Mouse (Mus musculus) megakaryocyte progenitor cell, adult 5-6 weeks (primary cell): ENCODE results near the gene Nmnat2. TPM values are rescaled to one million over a fixed set of nuclear protein-coding genes. Genes with fewer than 3 reads are reported as not detected.

Experiments used
- ATAC-seq: replicated peaks from 2 replicates; pipeline ENCODE4 v1.8.0; 2016; ENCODE audit warnings: mild to moderate bottlenecking, moderate TSS enrichment, inconsistent platforms; ENCODE audit not compliant: poor library complexity
- total RNA-seq, 2 experiments: library from RNA; stranded (forward) in 1 of 2; stranded (reverse) in 1 of 2; fragments of 157-497, 149-512 nt in 1 of 2; fragments of 200-1000 nt in 1 of 2; gene quantifications; 2 replicates each; pipeline versions ENCODE4 v1.2.3 to v1.2.4; 2015 to 2017

Gene Nmnat2
- total RNA-seq, 2 experiments from 2014 or later = 0.20 to 0.21 TPM

- ATAC-seq = no peak
Measured at GRCm38 (mm10) chr1:153016465-153017163, 61.8 kb downstream of the Nmnat2 start.

DNA sequence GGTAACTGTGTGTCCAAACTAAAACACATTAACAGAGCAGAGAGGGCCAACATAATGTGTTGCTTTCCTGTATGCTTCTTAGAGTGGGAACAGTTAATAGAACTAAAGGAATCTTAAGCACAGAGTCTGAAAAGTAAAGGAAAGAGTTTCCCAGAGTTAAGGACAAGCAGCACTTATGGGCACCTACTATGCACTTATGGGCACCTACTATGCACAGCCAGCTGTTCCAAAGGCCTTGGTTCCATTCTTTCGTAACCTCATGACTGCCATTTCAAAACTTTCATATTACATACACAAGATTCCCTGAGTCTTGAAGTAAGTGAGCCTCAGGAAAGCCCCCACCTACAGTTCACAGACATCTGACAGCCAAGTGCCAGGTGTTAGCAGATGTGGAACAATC, 64.3 kb downstream of the Nmnat2 start:
- ATAC-seq = no peak

DNA sequence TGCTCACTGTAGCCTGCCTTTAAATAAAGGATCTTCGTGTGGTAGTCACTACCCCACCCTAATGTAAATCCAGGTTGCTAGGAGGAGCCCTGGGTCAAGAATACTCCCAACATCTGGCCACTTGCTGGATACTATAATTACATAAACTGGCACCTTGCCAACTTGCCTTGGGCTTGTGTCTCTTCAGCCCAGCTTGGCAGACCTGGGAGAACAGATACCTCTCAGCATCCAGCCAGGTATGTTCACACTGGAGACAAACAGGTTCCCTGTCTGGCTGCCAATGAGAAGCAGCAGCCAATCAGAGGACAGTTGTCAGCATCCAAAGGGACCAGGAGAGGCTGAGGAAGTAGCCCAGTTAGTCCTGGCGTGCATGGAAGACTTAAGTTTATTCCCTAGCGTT, 64.8 kb downstream of the Nmnat2 start:
- no peak for ATAC-seq

- ATAC-seq = peak; percentile 85
Measured at GRCm38 (mm10) chr1:153021034-153021638, 66.3 kb downstream of the Nmnat2 start.

DNA sequence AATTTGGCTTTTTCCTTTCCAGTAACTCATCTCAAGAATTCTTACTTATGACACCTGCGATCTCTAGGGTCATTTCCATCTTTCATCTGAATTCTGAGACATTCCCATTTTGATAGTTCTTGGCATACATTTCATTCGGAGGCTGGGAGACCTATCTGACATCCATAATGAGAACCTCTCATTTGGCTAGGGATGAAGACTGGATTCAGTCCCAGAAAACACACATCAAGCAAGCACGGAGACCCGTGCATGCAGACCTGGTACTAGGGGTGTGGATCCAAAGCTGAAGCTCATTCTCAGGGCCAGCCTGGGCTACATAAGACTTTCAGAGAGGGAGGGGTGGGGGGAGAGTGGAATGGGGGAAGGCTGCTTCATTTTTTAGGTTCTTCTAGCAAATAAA, 68.2 kb downstream of the Nmnat2 start:
- no peak for ATAC-seq

DNA sequence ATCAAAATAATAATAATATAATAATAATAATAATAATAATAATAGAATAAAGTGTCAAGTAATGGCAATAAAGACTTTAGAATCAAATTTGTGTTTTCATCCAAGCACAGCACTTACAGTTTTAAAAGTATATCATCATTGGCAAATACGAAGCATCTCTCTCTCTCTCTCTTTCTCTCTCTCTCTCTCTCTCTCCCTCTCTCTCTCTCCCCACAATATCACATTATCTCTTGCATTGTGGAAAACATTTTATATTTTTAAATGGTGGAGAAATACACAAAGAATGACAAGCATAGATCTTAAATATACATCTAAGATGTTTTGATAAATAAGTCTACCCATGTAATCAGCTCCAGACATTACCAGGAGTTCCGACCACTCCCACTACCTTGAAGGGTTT, 69.1 kb downstream of the Nmnat2 start:
- no peak for ATAC-seq

- no peak for ATAC-seq
Measured at GRCm38 (mm10) chr1:153024453-153024852, 69.7 kb downstream of the Nmnat2 start.

DNA sequence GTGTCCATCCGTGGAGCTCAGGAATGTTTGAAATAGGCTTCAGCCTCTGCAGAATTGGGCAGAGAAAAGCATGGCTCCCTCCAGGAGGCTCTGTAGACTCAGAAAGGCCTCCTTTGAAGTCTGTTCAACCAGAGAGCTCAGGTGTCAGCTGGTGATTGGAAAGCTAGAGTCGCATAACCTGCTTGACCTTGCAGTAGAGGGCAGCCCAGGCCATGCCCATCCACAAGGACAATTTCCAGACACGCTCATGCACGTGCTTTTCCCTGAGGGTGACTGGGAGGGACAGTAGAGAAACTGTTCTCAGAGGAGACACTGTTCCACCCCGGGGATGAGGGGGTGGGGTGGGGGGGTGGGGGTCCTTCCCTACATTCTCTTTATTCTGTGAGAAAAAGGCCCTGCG, 76.6 kb downstream of the Nmnat2 start:
- ATAC-seq = no peak

GRCm38 (mm10) chr1:153031954-153032353, 77.2 kb downstream of the Nmnat2 start:
- ATAC-seq = no peak

- peak; percentile 69 for ATAC-seq
Measured at GRCm38 (mm10) chr1:153033145-153033908, 78.5 kb downstream of the Nmnat2 start.

DNA sequence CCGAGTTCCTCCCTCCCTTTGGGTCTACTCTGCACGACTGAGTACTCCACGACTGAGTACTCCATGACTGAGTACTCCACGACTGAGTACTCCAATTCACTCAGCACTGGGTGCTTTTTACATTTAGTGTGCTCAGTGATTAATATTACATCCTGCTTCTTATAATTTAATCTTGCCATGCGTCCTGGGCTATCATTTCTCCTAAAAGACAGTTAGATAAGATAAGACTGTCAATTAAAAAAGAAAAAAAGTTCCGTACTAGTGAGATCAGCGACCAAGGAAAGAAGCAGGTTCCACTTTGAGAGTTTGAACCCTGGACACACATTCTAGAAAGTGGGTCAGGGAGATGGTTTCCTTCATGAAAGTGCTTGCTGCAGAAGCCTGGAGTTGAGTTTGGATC, 79.3 kb downstream of the Nmnat2 start:
- ATAC-seq = no peak

DNA sequence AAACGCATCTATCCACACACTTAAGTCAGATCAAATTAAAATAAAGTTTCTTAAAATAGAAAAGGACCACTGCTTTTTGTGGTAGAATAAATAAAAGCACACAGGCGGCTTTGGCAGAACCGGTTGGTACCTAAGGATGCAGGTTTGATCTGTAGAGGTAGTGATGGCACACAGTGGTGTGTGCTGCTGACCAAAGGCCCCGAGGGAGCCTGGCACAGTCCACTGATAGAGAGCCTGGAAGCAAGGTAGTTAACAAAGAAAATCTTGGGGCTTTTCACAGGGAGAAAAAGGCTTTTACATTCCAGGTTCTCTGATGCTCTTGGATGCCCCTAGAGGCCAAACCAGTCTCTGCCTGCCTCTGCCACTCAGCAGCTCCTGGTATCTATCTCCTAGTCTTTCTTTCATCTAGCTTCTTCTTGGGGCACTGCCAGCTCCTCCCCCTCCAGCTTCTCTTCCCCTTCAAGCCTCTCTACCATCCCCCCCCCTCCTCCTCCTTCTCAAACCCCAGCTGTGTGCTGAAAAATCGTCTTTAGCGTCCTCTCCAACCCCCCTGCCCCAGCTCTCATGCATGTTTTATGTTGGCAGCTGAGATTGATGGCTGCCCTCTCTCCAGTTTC, 80.6 kb downstream of the Nmnat2 start:
- ATAC-seq = peak; percentile 78

- no peak for ATAC-seq
Measured at GRCm38 (mm10) chr1:153037353-153038345, 82.9 kb downstream of the Nmnat2 start.

DNA sequence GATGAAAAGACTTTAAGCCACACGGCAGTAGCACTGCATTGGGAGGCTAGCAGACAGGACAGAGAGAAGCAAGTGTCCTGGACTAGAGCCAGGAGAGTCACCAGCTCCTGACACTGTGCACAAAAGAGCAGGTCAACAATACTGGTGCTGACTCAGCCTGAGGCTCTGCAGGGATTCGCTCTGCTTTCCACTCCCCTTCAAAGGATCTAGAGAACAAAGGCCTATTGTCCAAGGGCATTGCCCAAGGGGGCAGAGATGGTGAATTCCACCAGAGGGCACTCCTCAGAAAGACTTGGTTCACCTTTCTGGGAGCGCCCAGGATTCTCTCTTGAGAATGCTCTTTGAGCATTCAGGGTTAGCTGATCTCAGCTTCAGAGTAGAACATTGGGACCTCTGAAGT, 85.3 kb downstream of the Nmnat2 start:
- peak; percentile 33; the same call in 1 of the 2 replicates for ATAC-seq

- ATAC-seq = no peak
Measured at GRCm38 (mm10) chr1:153041046-153041445, 86.3 kb downstream of the Nmnat2 start.

DNA sequence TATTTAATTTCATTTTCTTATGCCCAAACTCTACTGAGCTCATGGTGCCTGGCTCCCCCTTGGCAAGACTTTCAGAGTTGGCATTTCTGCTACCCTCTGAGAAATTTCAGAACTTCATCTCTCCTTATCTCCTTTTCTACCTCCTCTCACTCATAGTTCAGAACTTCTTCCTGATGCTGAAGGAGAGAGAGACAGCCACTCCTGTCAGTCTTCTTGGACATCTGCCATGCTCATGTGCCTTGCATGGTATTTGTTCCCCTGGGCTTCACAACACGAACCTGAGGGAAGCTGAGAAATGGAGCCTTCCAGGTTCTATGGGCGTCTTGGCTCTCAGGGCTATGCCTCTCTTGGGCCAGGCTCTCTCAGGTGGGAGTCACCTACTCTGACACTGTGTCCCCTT, 87.5 kb downstream of the Nmnat2 start:
- ATAC-seq = no peak

GRCm38 (mm10) chr1:153043332-153043731, 88.5 kb downstream of the Nmnat2 start:
- ATAC-seq = no peak

DNA sequence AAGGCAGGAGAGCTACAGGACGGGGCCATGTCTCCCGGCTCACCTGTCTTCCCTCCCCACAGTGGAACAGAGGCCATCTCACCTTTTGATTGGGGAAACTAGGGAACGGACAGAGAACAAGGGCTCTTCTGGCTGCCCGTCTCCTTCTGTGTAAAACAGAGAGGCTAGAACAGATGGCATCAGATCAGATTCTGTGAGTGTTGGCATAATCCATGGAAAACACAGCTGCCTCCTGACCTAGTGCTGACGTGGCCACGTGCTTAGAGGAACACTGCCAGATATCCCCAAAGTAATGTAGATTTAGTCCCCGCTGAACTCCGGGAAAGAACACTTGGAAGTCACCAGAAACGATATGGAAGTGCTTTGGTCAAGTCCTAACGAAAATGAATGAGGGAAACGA, 90.6 kb downstream of the Nmnat2 start:
- no peak for ATAC-seq

- peak; percentile 31 for ATAC-seq
Measured at GRCm38 (mm10) chr1:153048147-153048878, 93.5 kb downstream of the Nmnat2 start.

DNA sequence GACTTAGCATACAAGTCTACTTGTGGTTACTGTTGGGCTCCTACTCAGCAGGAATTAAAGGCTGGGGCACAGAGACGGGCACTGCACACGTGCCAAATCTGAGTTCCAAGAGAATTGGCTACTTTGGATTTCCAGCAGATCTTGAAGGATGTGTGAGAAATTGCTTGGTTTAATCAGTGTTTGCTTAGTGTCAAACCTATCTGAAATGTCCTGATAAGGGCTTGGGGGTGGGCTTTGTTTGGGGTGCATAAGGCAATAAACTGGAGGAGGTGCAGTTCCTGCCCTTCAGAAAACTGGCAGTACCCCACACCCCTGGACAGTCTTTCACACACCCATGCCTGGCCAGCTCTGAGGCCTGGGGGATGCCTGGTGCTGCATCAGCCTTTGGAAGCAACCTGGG, 94.7 kb downstream of the Nmnat2 start:
- no peak for ATAC-seq
